Mouse (Mus musculus) ES-E14 (cell line): Measurements from ENCODE around the gene Rbm19.
A peak's percentile ranks its signal among the peaks of the same experiment; 100 is the strongest.

Source experiments
- HCFC1 ChIP-seq: IDR thresholded peaks from 2 replicates; pipeline ENCODE4 v1.6.1; 2012; ENCODE audit warnings: low read length, inconsistent platforms, borderline replicate concordance; ENCODE audit not compliant: insufficient read depth
- MAFK ChIP-seq: IDR thresholded peaks from 2 replicates; pipeline ENCODE4 v1.6.1; 2014; ENCODE audit warnings: mild to moderate bottlenecking, low read depth, low read length, inconsistent platforms; ENCODE audit not compliant: insufficient read depth
- ZC3H11A ChIP-seq: IDR thresholded peaks from 2 replicates; pipeline ENCODE4 v1.6.1; 2012; ENCODE audit warnings: low read depth, mild to moderate bottlenecking, inconsistent platforms, low read length, borderline replicate concordance
- ZNF384 ChIP-seq: IDR thresholded peaks from 2 replicates; pipeline ENCODE4 v1.6.1; 2012; ENCODE audit warnings: low read depth, low read length, inconsistent platforms

DNA sequence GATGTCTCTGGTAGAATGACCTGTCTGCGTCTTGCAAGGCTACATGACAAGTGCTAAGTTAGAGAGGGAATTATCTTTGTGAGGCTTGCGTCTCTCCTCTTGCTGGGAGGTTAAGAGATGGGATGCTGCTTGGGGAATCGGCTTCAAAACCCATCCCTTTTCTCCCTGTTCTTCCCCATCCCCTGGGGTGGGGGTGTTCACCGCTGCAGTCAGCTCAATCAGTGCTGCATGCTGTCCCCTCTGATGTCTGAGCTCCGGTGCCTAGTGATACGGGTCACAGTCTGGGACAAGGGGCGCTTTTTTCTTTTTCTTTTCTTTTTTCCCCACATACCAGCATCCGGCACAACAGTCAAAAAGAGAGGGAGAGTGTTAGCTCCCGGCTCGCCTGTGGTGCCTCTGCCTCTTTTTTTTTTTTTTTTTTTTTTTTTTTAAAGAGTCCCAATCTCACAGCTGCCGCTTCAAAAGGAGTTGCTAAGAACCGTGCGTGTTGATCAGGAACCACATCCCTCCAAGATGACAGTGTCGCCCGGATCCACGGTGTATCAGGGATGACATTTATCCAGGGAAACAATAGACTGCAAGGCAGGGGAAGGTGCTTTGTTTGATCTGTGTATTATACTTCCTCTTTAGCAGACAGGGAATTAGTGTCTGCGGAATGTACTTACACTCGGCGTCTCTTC, 29.2 kb downstream of the Rbm19 start:
- TF ChIP-seq MAFK (no peak), ZC3H11A (no peak), ZNF384 (0 out of 2 replicates have a peak, but pooled peaks have one; percentile 20), HCFC1 (no peak)
